Mouse (Mus musculus): Measurements from ENCODE around the gene Lonrf2.
A peak's percentile ranks its signal among the peaks of the same experiment; 100 is the strongest.

The Lonrf2 gene

DNA sequence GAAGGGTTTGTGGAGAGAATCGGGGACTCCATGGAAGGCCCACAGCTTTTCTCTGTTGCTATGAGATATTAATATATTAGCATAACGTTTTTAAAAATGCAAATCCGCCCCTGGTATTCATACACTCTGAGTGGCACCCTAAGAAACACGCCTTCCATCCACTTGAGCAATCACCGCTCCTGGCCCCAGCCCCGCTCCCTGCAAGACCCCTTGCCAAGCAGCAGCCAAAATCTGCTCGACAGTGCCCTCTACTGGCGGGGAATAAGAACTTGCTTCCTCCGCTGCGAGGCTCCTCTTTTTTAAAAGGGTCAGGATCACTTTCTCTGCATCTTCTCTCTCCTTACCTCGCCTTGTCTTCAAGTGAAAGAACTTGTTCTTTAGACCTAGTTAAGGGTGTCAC, 68.7 kb downstream of the Lonrf2 start:
- DNase-seq, result peak; percentile 17 to 83

DNA sequence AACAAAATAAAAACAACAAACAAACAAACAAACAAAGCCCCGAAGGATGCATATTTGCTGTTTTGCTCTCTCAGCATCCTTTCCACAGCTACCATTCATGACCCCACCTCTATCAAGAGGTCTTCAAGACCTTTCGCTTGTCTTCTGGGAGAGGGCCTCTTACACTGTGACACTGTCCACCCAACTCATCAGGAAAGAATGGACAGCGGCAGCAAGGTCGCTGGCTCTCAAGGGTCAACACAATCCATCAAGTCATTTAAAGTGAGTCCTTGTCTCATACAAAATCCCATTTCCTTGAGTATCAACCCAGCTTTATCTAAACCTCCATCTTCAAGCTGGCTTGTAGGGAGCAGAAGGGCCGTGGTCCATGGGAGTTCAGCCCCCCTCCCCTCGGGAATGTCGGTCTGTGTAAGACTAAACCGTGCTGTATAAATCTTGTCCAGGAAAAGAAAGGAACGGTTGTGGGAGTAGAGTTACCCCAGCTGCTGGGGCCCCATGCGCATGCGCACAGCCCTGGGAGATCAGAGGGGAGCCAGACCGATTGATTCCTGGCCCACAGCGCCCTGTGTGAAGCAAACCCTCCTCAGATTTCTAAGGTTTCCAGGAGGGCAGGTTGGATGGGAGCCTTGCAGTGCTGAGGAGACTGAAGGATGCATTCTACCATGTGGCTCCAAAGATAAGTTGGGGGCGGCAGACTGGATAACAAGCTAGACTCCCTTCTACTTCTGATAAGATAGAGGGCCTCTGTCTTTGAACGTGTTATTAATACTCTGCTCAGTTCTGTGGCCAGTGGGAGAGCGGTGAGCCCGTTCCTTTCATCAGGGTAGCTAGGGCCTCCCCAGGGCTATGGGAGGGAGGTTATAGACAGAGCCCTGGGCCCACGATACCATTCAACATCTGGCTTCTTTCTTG, 69.6 kb downstream of the Lonrf2 start:
- peak; percentile 16 to 52 for DNase-seq

DNA sequence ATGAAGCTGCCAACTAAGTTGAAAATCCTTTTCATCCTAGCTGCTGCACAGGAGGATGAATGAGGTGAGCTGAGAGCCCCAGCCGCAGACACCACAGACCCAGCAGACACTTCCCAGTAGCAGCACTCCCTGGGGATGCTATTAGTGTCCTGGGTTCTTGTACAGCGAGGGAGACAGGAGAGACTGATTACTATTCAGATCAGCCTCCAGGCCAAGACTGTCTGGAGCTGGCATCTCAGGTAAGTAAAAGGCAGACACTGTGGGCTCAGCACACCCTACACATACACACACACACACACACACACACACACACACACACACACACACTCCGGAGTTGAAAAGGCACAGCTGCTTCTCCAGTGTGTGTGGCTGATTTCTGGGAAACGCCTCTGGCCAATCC, 70.3 kb downstream of the Lonrf2 start:
- no peak for DNase-seq

DNA sequence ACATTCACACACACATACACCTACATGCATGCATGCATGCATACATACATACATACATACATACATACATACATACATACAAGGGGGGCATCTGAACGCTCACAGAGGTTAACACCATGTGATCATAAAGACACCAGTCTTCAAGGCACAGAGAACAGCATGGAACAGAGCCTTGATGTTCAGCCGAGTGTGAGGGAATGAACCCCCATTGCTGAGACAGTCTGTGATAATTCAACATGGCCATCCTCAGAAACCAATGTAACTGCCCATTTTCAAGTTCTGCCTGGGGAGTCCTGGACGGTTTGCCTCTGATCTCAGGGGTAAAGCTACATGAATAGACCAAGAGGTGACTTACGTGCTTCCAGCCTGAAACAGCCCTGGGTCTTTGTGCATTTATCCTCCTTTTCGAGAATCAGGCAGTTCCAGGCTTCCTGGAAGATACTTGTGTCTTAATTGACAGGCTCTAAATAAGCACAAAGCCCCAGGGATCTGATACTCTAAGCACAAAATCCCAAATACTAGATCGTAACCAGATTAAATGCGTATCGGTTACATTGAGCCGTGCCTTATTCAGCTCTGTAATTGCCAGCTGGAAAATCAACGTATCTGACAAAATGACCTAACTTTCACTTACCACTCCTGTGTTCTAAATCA, 72.4 kb downstream of the Lonrf2 start:
- no peak for DNase-seq

DNA sequence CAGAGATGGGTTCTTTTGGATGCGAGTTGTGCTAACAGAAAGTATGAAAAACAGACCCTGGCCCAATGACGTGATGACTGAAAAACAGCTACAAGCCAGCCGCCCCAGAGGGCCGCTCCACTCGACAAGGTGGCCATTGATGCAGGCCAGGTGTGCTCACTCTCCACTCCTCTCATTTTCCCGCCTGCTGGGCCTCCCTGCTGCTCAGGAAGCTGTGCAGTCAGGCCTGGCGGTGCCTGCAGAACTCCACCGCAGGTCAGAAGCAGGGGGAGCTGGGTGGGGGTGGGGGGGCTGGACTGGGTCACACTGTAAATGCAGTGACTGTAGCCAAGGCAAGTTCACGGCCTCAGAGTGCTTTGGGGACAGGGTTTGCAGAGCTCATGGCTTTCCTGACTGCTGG, 76.1 kb downstream of the Lonrf2 start:
- no peak for DNase-seq

DNA sequence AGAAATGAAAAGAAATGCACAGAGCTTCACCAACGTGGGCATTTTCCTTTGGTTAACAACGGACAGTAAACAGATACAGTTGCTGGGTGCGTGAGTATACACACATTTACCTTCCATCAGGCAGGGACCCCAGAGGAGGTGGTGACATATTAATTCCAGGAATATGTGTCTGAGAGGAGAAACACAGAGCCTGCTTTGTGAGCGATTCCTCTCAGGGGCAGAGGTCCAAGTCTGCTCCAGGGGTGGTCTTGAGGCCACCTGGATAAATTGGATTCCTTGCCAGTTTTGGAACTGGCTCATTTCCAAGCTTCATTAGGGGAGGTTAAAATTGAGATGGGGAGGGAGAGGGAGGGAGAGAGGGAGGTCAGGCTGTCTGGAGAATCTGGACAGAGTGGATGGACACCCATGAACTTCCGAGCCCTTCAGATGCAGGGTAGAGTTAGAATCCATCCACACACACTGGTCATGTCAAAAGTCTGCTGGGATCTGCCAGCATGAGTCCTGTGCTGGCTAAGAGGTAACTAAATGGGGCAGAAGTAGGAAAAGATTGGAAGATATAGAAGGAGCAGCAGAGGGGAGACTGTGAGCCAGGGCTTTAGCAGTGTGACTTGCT, 78.6 kb downstream of the Lonrf2 start:
- no peak for DNase-seq

DNA sequence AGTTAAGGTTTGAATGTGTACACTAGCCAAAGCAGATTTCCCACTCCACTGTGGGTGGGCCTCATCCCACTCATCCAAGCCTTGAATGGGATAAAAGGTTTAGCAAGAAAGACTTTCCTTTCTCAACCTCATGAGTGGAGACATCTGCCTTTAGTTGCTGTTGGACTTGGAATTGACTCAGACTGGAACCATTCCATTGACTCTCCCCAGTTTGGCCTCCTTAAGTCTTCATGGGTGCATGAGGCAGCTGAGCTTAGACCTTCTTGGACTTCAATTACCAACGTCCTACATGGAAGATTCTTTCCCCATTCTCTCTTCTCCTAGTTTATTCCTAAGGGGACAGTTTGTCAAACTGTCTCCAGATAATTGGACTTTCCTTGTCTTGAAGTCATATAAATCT, 92.6 kb downstream of the Lonrf2 start:
- no peak for DNase-seq
